Mouse (Mus musculus): ENCODE data around the gene Ptrh1. TPM values are rescaled to one million over a fixed set of nuclear protein-coding genes. Genes with fewer than 3 reads are reported as not detected.
A peak's percentile ranks its signal among the peaks of the same experiment; 100 is the strongest.

The Ptrh1 gene
- polyA plus RNA-seq, 1 experiment from 2014 or later = 3.7 TPM

DNA sequence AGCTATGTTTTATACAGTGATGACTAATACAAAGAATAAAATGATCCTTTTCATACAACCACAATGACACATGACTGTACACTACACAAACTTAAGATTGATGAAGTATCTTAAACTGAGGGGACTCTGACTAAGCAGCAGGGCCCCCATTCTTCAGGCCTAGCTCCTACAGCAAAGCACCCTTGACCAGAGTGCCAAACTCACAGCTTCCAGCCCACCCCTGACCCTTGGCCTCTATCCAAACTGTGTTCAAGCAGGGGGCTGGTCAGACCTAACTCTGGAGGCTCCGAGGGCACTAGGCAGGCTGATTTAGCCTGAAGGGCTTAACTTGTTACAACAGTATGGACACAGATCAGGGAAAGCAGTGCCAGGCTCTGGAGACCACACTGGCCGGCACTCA is 13.0 kb downstream of the Ptrh1 start:
- no peak overlapping the region for H3K4me2 ChIP-seq
- H3K27ac ChIP-seq (ENCODE audit: low read depth, low read length) = no peak overlapping the region
- 48% methylated on average over 2 of the region's 2 CpGs for WGBS (ENCODE audit: insufficient replicate concordance)
- peaks cover 6% of the 10 kb centered on the region; the same call in 1 of the 2 replicates for H3K4me1 ChIP-seq (ENCODE audit: control insufficient read depth, insufficient read depth, low read length)
- H3K36me3 ChIP-seq (ENCODE audit: control insufficient read depth, insufficient read depth, low read length) = no peaks in the 10 kb centered on the region
- no peak overlapping the region; the same call in 1 of the 2 replicates for H3K9ac ChIP-seq (ENCODE audit: low read depth, low read length)
- no peak for ATAC-seq (replicated peaks; ENCODE audit: insufficient number of reproducible peaks, low FRiP score, low TSS enrichment)
- H3K4me3 ChIP-seq (ENCODE audit: low read depth, low read length) = no peak overlapping the region
- no peaks in the 10 kb centered on the region for H3K27me3 ChIP-seq (ENCODE audit: control insufficient read depth, insufficient read depth, low read length)
- no peaks in the 10 kb centered on the region for H3K9me3 ChIP-seq (replicated peaks; ENCODE audit: control insufficient read depth, low read length)

DNA sequence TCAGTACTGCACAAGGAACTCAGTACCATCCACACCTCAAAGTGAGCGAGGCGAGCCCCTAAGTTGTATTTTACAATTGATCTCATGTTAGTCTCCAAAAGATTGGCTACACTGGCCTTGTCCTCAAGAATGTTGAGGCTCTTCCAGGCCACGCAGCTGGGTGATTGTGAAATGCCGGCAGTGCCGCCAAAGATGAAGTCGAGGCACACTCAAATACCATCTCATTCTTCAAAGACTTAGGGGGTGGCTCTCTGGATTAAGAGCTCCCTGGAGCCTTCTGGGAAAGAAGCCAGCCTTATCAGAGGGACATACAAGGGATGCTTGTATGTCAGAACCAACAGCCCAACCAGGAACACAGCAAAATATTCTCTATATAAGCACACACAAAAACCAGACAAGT is 15.7 kb downstream of the Ptrh1 start:
- no peak overlapping the region for H3K9ac ChIP-seq (ENCODE audit: low read depth, low read length)
- no peak overlapping the region for H3K27ac ChIP-seq (ENCODE audit: low read depth, low read length)

DNA sequence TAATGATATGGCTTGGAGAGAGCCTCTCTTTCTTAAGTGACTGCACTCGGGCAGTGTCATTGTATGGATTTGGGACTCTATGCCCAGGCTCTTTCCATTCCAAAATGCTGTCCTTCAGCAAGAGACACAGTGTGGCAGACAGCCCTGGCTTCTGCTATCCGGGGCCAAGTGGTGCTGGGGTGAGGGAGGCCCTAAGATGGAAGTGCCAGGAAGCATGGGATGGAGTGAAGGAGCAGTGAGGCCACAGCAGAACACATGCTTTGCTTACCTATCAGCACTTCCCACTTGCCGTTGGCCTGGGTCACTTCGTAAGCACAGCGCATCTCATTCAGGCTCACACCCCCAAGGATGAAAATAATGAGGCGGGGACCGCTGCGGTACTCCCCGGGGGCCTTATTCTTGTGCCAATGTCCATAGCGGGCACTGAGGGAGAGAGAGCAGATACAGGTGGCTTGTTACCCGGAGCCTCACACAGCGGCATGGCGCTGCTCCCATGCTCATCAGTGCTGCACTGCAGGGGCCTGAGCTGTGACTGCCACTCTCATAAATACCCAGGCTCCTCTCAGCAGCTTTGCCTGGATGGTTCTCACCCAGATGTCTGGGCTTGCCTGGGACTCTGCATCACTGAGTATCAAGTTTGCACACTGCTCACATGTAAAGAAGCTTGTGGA is 20.3 kb downstream of the Ptrh1 start:
- 85% methylated on average over 13 of the region's 13 CpGs for WGBS (ENCODE audit: insufficient replicate concordance)
- Histone ChIP-seq H3K9ac (ENCODE audit: low read depth, low read length) (no peak overlapping the region), H3K4me2 (no peak overlapping the region), H3K9me3 (replicated peaks; ENCODE audit: control insufficient read depth, low read length) (no peaks in the 10 kb centered on the region), H3K4me1 (ENCODE audit: control insufficient read depth, insufficient read depth, low read length) (peaks cover 13% of the 10 kb centered on the region), H3K4me3 (ENCODE audit: low read depth, low read length) (no peak overlapping the region), H3K27ac (ENCODE audit: low read depth, low read length) (no peak overlapping the region), H3K27me3 (ENCODE audit: control insufficient read depth, insufficient read depth, low read length) (no peaks in the 10 kb centered on the region), H3K36me3 (ENCODE audit: control insufficient read depth, insufficient read depth, low read length) (peaks cover 21% of the 10 kb centered on the region)
- no peak for ATAC-seq (replicated peaks; ENCODE audit: insufficient number of reproducible peaks, low FRiP score, low TSS enrichment)

More for the DNA sequence above, 15.7 kb downstream of the Ptrh1 start:
- no peaks in the 10 kb centered on the region for H3K9me3 ChIP-seq (replicated peaks; ENCODE audit: control insufficient read depth, low read length)
- no peak overlapping the region for H3K4me2 ChIP-seq
- WGBS (ENCODE audit: insufficient replicate concordance) = 72% methylated on average over 6 of the region's 6 CpGs
- 0 out of 2 replicates have a peak, but pooled peaks cover 3% of the 10 kb centered on the region for H3K4me1 ChIP-seq (ENCODE audit: control insufficient read depth, insufficient read depth, low read length)
- no peak for ATAC-seq (replicated peaks; ENCODE audit: insufficient number of reproducible peaks, low FRiP score, low TSS enrichment)
- no peaks in the 10 kb centered on the region for H3K27me3 ChIP-seq (ENCODE audit: control insufficient read depth, insufficient read depth, low read length)
- peaks cover 4% of the 10 kb centered on the region; the same call in 1 of the 2 replicates for H3K36me3 ChIP-seq (ENCODE audit: control insufficient read depth, insufficient read depth, low read length)
- H3K4me3 ChIP-seq (ENCODE audit: low read depth, low read length) = no peak overlapping the region

DNA sequence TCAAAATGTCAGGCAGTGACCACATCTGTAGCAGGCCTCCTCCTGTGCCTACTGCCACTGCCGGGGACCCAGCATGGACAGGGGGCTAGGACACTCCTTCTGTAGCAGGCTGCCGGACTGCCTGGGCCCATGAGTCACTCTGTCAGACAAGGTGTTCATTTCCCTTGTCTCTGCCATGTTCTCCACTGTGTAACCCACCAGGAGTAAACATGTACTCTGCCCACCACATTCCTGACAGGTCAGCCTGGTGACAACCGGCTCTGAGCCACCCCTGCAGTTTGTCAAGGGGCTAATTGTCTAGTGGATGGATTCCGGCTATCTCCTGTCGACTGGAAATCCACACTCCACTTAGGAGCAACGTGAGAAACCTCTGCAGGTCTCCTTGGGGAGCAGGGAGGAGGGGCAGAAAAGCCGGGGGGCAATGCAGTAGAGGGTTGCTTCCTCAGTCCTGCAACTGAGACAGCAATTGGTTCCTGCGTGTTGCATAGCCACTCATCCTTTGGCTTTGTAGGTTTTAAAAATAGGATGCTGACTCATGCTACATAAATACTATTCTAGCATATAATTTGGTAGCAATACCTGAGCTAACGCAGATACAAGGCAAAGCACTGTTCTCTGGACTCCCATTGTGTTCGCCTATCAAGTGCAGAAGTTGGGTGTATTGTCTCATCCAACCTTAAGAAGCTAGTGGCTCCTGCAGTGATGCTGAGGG is 22.8 kb downstream of the Ptrh1 start:
- H3K9ac ChIP-seq (ENCODE audit: low read depth, low read length) = no peak overlapping the region
- H3K4me3 ChIP-seq (ENCODE audit: low read depth, low read length) = no peak overlapping the region
- H3K27ac ChIP-seq (ENCODE audit: low read depth, low read length) = peak overlapping the region; percentile 41
- H3K36me3 ChIP-seq (ENCODE audit: control insufficient read depth, insufficient read depth, low read length) = peaks cover 23% of the 10 kb centered on the region
- H3K27me3 ChIP-seq (ENCODE audit: control insufficient read depth, insufficient read depth, low read length) = no peaks in the 10 kb centered on the region
- H3K4me2 ChIP-seq = no peak overlapping the region
- no peaks in the 10 kb centered on the region for H3K9me3 ChIP-seq (replicated peaks; ENCODE audit: control insufficient read depth, low read length)
- H3K4me1 ChIP-seq (ENCODE audit: control insufficient read depth, insufficient read depth, low read length) = peaks cover 13% of the 10 kb centered on the region
- 38% methylated on average over 10 of the region's 10 CpGs for WGBS (ENCODE audit: insufficient replicate concordance)
- ATAC-seq (replicated peaks; ENCODE audit: insufficient number of reproducible peaks, low FRiP score, low TSS enrichment) = 0 out of 2 replicates have a peak, but pooled peaks have one; percentile 41

DNA sequence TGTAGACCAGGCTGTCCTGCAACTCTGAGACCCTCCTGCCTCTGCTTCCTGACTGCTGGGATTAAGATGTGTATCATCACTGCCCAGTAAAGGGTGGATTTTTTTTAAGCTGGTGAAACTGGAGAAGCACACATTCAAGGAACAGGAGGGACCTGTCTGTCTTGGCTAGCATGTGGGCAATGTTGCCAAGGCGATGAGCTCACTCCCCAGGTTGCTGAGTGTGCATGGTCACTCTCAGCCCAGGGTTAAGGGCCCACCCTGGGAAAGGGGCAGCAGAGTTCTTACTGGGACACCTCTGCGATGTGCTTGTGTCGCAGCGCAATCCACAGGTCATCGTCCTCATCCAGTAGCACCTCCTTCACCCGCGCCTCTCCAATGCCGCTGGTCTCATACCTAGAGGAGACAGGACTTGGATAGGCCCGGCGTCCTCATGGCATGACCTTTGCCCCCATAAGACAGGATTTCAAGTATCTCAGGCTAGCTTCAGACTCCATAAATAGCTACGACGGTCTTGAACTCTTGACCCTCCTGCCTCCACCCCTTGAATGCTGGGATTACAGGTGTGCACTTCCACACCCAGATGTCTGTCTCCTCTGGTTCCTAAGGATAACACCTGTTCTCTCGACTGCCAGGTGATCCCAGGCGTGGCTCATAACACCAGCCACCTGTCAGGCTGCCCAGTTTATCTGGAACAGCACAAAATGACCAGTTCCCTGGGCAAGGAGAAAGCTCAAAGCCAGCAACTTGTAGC is 33.4 kb downstream of the Ptrh1 start:
- peaks cover 9% of the 10 kb centered on the region for H3K36me3 ChIP-seq (ENCODE audit: control insufficient read depth, insufficient read depth, low read length)
- no peak for ATAC-seq (replicated peaks; ENCODE audit: insufficient number of reproducible peaks, low FRiP score, low TSS enrichment)
- H3K4me1 ChIP-seq (ENCODE audit: control insufficient read depth, insufficient read depth, low read length) = no peaks in the 10 kb centered on the region

DNA sequence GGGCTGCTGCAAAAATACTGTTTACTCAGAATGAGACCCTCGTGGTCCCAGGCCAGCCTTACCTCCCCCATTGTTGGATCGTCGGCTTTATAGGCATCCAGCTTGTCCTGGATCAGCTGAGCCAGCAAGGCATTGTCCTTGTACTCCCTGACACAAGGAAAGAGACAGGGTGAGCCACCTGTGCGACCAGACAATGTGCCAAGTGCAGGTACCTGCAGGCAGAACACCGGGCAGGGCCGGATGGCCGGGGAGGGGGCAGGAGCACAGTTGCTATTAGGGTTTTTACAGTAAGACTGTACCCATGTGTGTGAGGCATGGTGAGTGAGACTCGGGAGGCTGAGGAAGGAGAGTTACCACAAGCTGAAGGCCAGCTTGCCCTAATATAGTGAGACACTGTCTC is 36.4 kb downstream of the Ptrh1 start:
- Histone ChIP-seq H3K4me3 (ENCODE audit: low read depth, low read length) (no peak overlapping the region), H3K27ac (ENCODE audit: low read depth, low read length) (no peak overlapping the region), H3K36me3 (ENCODE audit: control insufficient read depth, insufficient read depth, low read length) (peaks cover 11% of the 10 kb centered on the region), H3K9ac (ENCODE audit: low read depth, low read length) (no peak overlapping the region), H3K9me3 (replicated peaks; ENCODE audit: control insufficient read depth, low read length) (no peaks in the 10 kb centered on the region), H3K4me2 (no peak overlapping the region), H3K27me3 (ENCODE audit: control insufficient read depth, insufficient read depth, low read length) (no peaks in the 10 kb centered on the region), H3K4me1 (ENCODE audit: control insufficient read depth, insufficient read depth, low read length) (no peaks in the 10 kb centered on the region)
- 82% methylated on average over 8 of the region's 8 CpGs for WGBS (ENCODE audit: insufficient replicate concordance)
- ATAC-seq (replicated peaks; ENCODE audit: insufficient number of reproducible peaks, low FRiP score, low TSS enrichment) = no peak

More for the DNA sequence above, 33.4 kb downstream of the Ptrh1 start:
- WGBS (ENCODE audit: insufficient replicate concordance) = 76% methylated on average over 14 of the region's 14 CpGs
- Histone ChIP-seq H3K27me3 (ENCODE audit: control insufficient read depth, insufficient read depth, low read length) (no peaks in the 10 kb centered on the region), H3K4me3 (ENCODE audit: low read depth, low read length) (no peak overlapping the region), H3K4me2 (no peak overlapping the region), H3K27ac (ENCODE audit: low read depth, low read length) (no peak overlapping the region), H3K9ac (ENCODE audit: low read depth, low read length) (no peak overlapping the region), H3K9me3 (replicated peaks; ENCODE audit: control insufficient read depth, low read length) (no peaks in the 10 kb centered on the region)

DNA sequence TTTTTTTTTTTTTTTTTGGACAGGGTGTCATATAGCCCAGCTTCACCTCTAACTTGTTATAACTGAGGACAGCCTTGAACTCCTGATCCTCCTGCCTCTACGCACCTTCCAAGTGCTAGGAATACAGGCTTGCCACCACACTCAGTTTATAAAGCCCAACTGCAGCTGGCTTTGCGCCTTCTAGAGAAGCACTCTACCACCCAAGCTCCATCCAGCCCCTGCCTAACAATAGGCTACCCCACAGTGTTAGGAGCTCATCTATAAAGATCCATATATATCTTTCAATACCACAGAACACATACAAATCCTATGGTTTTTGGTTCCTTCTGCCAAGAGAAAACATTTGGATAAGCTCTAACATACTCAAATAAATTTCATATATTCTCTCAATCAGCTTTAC is 40.9 kb downstream of the Ptrh1 start:
- Histone ChIP-seq H3K4me3 (ENCODE audit: low read depth, low read length) (no peak overlapping the region), H3K9ac (ENCODE audit: low read depth, low read length) (no peak overlapping the region), H3K4me2 (no peak overlapping the region), H3K27ac (ENCODE audit: low read depth, low read length) (no peak overlapping the region), H3K36me3 (ENCODE audit: control insufficient read depth, insufficient read depth, low read length) (0 out of 2 replicates have a peak, but pooled peaks cover 3% of the 10 kb centered on the region), H3K4me1 (ENCODE audit: control insufficient read depth, insufficient read depth, low read length) (no peaks in the 10 kb centered on the region), H3K27me3 (ENCODE audit: control insufficient read depth, insufficient read depth, low read length) (no peaks in the 10 kb centered on the region), H3K9me3 (replicated peaks; ENCODE audit: control insufficient read depth, low read length) (no peaks in the 10 kb centered on the region)
- WGBS (ENCODE audit: insufficient replicate concordance) = 85% methylated on average over 2 of the region's 2 CpGs
- ATAC-seq (replicated peaks; ENCODE audit: insufficient number of reproducible peaks, low FRiP score, low TSS enrichment) = no peak

DNA sequence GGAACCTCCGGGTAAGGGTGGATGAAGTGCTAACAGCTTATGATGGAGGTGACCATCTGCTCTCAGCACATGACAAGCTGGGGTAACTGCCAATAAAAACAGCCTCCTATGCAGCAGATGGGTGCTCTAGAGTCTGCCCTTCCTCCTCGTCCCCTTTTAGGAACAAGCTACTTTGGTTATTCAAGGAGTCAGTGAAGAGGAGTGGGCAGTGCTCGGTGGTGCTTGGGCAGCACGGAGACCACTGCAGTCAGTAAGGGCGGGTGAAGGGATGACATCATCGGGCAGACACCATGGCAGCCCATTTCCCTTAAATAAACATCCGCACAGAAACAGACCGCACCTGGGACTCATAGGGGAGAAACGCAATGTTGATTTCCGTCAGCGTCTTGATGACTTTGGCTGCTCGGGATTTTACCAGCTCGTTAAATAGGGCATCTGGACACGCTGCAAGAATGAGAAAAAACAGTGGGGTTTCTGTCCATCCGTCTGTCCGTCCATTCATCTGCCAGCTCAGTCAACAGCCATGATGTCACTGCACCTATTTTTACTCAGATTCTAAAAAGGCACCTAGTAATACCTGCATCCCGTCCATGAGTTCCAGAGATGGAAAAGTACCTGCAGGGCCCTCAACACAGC is 41.5 kb downstream of the Ptrh1 start:
- Histone ChIP-seq H3K4me3 (ENCODE audit: low read depth, low read length) (no peak overlapping the region), H3K27ac (ENCODE audit: low read depth, low read length) (no peak overlapping the region), H3K27me3 (ENCODE audit: control insufficient read depth, insufficient read depth, low read length) (no peaks in the 10 kb centered on the region), H3K4me2 (no peak overlapping the region), H3K4me1 (ENCODE audit: control insufficient read depth, insufficient read depth, low read length) (no peaks in the 10 kb centered on the region), H3K9ac (ENCODE audit: low read depth, low read length) (no peak overlapping the region), H3K36me3 (ENCODE audit: control insufficient read depth, insufficient read depth, low read length) (0 out of 2 replicates have a peak, but pooled peaks cover 3% of the 10 kb centered on the region), H3K9me3 (replicated peaks; ENCODE audit: control insufficient read depth, low read length) (no peaks in the 10 kb centered on the region)
- ATAC-seq (replicated peaks; ENCODE audit: insufficient number of reproducible peaks, low FRiP score, low TSS enrichment) = no peak
- 66% methylated on average over 17 of the region's 17 CpGs for WGBS (ENCODE audit: insufficient replicate concordance)

Measured in heart, embryonic 11.5 days (tissue).